Mouse (Mus musculus): ENCODE measurements around the gene Ankrd2.

DNA sequence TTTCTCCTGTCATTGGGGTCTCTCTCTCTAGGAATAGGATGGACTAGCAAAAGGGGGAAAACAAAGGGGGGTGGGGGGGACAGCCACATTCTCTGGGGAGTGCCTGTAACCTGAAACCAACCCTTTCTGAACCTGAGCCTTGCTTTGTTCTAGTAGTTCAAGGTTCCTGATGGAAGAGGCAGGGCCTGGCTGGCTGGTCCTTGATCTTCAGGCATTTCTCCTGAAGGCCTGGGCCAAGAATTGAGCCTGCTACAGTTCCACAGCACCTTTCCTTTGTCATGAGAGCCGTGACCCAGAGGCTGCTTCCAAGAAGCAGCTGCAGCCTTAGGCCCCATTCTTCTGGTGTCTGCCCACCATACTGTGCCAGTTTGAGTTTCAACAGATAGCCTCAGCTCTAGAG lies 40.3 kb upstream of the Ankrd2 start:
- TF ChIP-seq CTCF (IDR thresholded peaks at IDR 0.05; ENCODE audit: extremely low read depth, insufficient read depth, insufficient read length, insufficient replicate concordance) (no peak), POLR2A (IDR thresholded peaks at IDR 0.05; ENCODE audit: low read depth, low read length) (no peak)
